Mouse (Mus musculus): Measurements from ENCODE around the gene Dlg2.

- TF ChIP-seq POLR2A (IDR thresholded peaks at IDR 0.05; ENCODE audit: low read depth, low read length), result no peak
- TF ChIP-seq CTCF (IDR thresholded peaks at IDR 0.05; ENCODE audit: extremely low read depth, insufficient read depth, insufficient read length, insufficient replicate concordance), result no peak
Measured at GRCm38 (mm10) chr7:91516225-91516624, 1039.8 kb downstream of the Dlg2 start.
